Mouse (Mus musculus): ENCODE data around the gene Sox30. TPM values are rescaled to one million over a fixed set of nuclear protein-coding genes. Genes with fewer than 3 reads are reported as not detected.

Sox30 gene
- polyA plus RNA-seq, 1 experiment: 0.04 TPM

GRCm38 (mm10) chr11:45960003-45960402 is 20.1 kb upstream of the Sox30 start:
- peak in 1 of 2 experiments; percentile 17 for DNase-seq (ENCODE audit: low read depth in 1 of 2, low spot score in 2 of 2)
- no peaks in the 10 kb centered on the region for H3K4me1 ChIP-seq (ENCODE audit: control insufficient read depth, insufficient read depth, insufficient read length)
- TF ChIP-seq CTCF (IDR thresholded peaks at IDR 0.05; ENCODE audit: extremely low read depth, insufficient read depth, insufficient read length, insufficient replicate concordance) (no peak), POLR2A (IDR thresholded peaks at IDR 0.05; ENCODE audit: low read depth, low read length) (no peak)
- 81% methylated on average over 5 of the region's 5 CpGs for WGBS
- H3K27ac ChIP-seq (ENCODE audit: insufficient read depth, low read length): no peak overlapping the region
- H3K4me3 ChIP-seq (ENCODE audit: extremely low read depth, insufficient read depth, insufficient read length): no peak overlapping the region
- no peaks in the 10 kb centered on the region for H3K36me3 ChIP-seq (ENCODE audit: control insufficient read depth, insufficient read depth, low read length)
- no peaks in the 10 kb centered on the region for H3K27me3 ChIP-seq (ENCODE audit: control insufficient read depth, insufficient read depth, low read length)

GRCm38 (mm10) chr11:45966896-45967295 is 13.2 kb upstream of the Sox30 start:
- no peaks in the 10 kb centered on the region for H3K27me3 ChIP-seq (ENCODE audit: control insufficient read depth, insufficient read depth, low read length)
- TF ChIP-seq CTCF (IDR thresholded peaks at IDR 0.05; ENCODE audit: extremely low read depth, insufficient read depth, insufficient read length, insufficient replicate concordance) (no peak), POLR2A (IDR thresholded peaks at IDR 0.05; ENCODE audit: low read depth, low read length) (no peak)
- no peaks in the 10 kb centered on the region for H3K36me3 ChIP-seq (ENCODE audit: control insufficient read depth, insufficient read depth, low read length)
- H3K27ac ChIP-seq (ENCODE audit: insufficient read depth, low read length): no peak overlapping the region
- DNase-seq (ENCODE audit: low read depth in 1 of 2, low spot score in 2 of 2): no peak
- 71% methylated on average over 4 of the region's 4 CpGs for whole genome bisulfite sequencing
- no peak overlapping the region for H3K4me3 ChIP-seq (ENCODE audit: extremely low read depth, insufficient read depth, insufficient read length)
- H3K4me1 ChIP-seq (ENCODE audit: control insufficient read depth, insufficient read depth, insufficient read length): no peaks in the 10 kb centered on the region

- Histone ChIP-seq H3K4me1 (ENCODE audit: control insufficient read depth, insufficient read depth, insufficient read length) (no peaks in the 10 kb centered on the region), H3K4me3 (ENCODE audit: extremely low read depth, insufficient read depth, insufficient read length) (no peak overlapping the region), H3K27ac (ENCODE audit: insufficient read depth, low read length) (no peak overlapping the region), H3K27me3 (ENCODE audit: control insufficient read depth, insufficient read depth, low read length) (no peaks in the 10 kb centered on the region), H3K36me3 (ENCODE audit: control insufficient read depth, insufficient read depth, low read length) (no peaks in the 10 kb centered on the region)
- 86% methylated on average over 3 of the region's 3 CpGs for WGBS
- no peak for DNase-seq (ENCODE audit: low read depth in 1 of 2, low spot score in 2 of 2)
- no peak for TF ChIP-seq POLR2A (IDR thresholded peaks at IDR 0.05; ENCODE audit: low read depth, low read length)
- no peak for TF ChIP-seq CTCF (IDR thresholded peaks at IDR 0.05; ENCODE audit: extremely low read depth, insufficient read depth, insufficient read length, insufficient replicate concordance)
Observed at GRCm38 (mm10) chr11:45968466-45968865, 11.6 kb upstream of the Sox30 start.

GRCm38 (mm10) chr11:45973635-45974034 is 6.5 kb upstream of the Sox30 start:
- DNase-seq (ENCODE audit: low read depth in 1 of 2, low spot score in 2 of 2): no peak
- no peaks in the 10 kb centered on the region for H3K4me1 ChIP-seq (ENCODE audit: control insufficient read depth, insufficient read depth, insufficient read length)
- no peaks in the 10 kb centered on the region for H3K36me3 ChIP-seq (ENCODE audit: control insufficient read depth, insufficient read depth, low read length)
- no peak overlapping the region for H3K27ac ChIP-seq (ENCODE audit: insufficient read depth, low read length)
- TF ChIP-seq CTCF (IDR thresholded peaks at IDR 0.05; ENCODE audit: extremely low read depth, insufficient read depth, insufficient read length, insufficient replicate concordance) (no peak), POLR2A (IDR thresholded peaks at IDR 0.05; ENCODE audit: low read depth, low read length) (no peak)
- WGBS: 71% methylated on average over 5 of the region's 5 CpGs
- no peak overlapping the region for H3K4me3 ChIP-seq (ENCODE audit: extremely low read depth, insufficient read depth, insufficient read length)
- no peaks in the 10 kb centered on the region; the same call in 1 of the 2 replicates for H3K27me3 ChIP-seq (ENCODE audit: control insufficient read depth, insufficient read depth, low read length)

- H3K27ac ChIP-seq (ENCODE audit: insufficient read depth, low read length): no peak overlapping the region
- H3K4me3 ChIP-seq (ENCODE audit: extremely low read depth, insufficient read depth, insufficient read length): no peak overlapping the region
- no peaks in the 10 kb centered on the region for H3K36me3 ChIP-seq (ENCODE audit: control insufficient read depth, insufficient read depth, low read length)
- H3K27me3 ChIP-seq (ENCODE audit: control insufficient read depth, insufficient read depth, low read length): no peaks in the 10 kb centered on the region; the same call in 1 of the 2 replicates
- TF ChIP-seq CTCF (IDR thresholded peaks at IDR 0.05; ENCODE audit: extremely low read depth, insufficient read depth, insufficient read length, insufficient replicate concordance): no peak
- no peak for TF ChIP-seq POLR2A (IDR thresholded peaks at IDR 0.05; ENCODE audit: low read depth, low read length)
- WGBS: 90% methylated on average over 8 of the region's 8 CpGs
- DNase-seq (ENCODE audit: low read depth in 1 of 2, low spot score in 2 of 2): no peak
- H3K4me1 ChIP-seq (ENCODE audit: control insufficient read depth, insufficient read depth, insufficient read length): no peaks in the 10 kb centered on the region
Observed at GRCm38 (mm10) chr11:45974466-45974865, 5.6 kb upstream of the Sox30 start.

GRCm38 (mm10) chr11:45976061-45976460 is 4.0 kb upstream of the Sox30 start:
- H3K27ac ChIP-seq (ENCODE audit: insufficient read depth, low read length): no peak overlapping the region
- DNase-seq (ENCODE audit: low read depth in 1 of 2, low spot score in 2 of 2): no peak
- TF ChIP-seq POLR2A (IDR thresholded peaks at IDR 0.05; ENCODE audit: low read depth, low read length) (no peak), CTCF (IDR thresholded peaks at IDR 0.05; ENCODE audit: extremely low read depth, insufficient read depth, insufficient read length, insufficient replicate concordance) (no peak)
- H3K4me3 ChIP-seq (ENCODE audit: extremely low read depth, insufficient read depth, insufficient read length): no peak overlapping the region
- no peaks in the 10 kb centered on the region for H3K36me3 ChIP-seq (ENCODE audit: control insufficient read depth, insufficient read depth, low read length)
- 85% methylated on average over 3 of the region's 3 CpGs for WGBS
- peaks cover 14% of the 10 kb centered on the region for H3K27me3 ChIP-seq (ENCODE audit: control insufficient read depth, insufficient read depth, low read length)
- peaks cover 3% of the 10 kb centered on the region; the same call in 1 of the 2 replicates for H3K4me1 ChIP-seq (ENCODE audit: control insufficient read depth, insufficient read depth, insufficient read length)

GRCm38 (mm10) chr11:45980893-45981253 is 763 bp downstream of the Sox30 start:
- 76% methylated on average over 19 of the region's 19 CpGs for WGBS
- TF ChIP-seq POLR2A (IDR thresholded peaks at IDR 0.05; ENCODE audit: low read depth, low read length) (no peak), CTCF (IDR thresholded peaks at IDR 0.05; ENCODE audit: extremely low read depth, insufficient read depth, insufficient read length, insufficient replicate concordance) (no peak)
- H3K27me3 ChIP-seq (ENCODE audit: control insufficient read depth, insufficient read depth, low read length): peaks cover 14% of the 10 kb centered on the region
- DNase-seq (ENCODE audit: low read depth in 1 of 2, low spot score in 2 of 2): no peak
- peak overlapping the region; percentile 73; the same call in 1 of the 2 replicates for H3K4me3 ChIP-seq (ENCODE audit: extremely low read depth, insufficient read depth, insufficient read length)
- H3K4me1 ChIP-seq (ENCODE audit: control insufficient read depth, insufficient read depth, insufficient read length): peaks cover 3% of the 10 kb centered on the region; the same call in 1 of the 2 replicates
- H3K27ac ChIP-seq (ENCODE audit: insufficient read depth, low read length): no peak overlapping the region
- H3K36me3 ChIP-seq (ENCODE audit: control insufficient read depth, insufficient read depth, low read length): no peaks in the 10 kb centered on the region

Measured in spleen, adult 2 months (tissue).